Comparison of ENCODE assay signal across 9 mouse cellular contexts in the genomic region with DNA sequence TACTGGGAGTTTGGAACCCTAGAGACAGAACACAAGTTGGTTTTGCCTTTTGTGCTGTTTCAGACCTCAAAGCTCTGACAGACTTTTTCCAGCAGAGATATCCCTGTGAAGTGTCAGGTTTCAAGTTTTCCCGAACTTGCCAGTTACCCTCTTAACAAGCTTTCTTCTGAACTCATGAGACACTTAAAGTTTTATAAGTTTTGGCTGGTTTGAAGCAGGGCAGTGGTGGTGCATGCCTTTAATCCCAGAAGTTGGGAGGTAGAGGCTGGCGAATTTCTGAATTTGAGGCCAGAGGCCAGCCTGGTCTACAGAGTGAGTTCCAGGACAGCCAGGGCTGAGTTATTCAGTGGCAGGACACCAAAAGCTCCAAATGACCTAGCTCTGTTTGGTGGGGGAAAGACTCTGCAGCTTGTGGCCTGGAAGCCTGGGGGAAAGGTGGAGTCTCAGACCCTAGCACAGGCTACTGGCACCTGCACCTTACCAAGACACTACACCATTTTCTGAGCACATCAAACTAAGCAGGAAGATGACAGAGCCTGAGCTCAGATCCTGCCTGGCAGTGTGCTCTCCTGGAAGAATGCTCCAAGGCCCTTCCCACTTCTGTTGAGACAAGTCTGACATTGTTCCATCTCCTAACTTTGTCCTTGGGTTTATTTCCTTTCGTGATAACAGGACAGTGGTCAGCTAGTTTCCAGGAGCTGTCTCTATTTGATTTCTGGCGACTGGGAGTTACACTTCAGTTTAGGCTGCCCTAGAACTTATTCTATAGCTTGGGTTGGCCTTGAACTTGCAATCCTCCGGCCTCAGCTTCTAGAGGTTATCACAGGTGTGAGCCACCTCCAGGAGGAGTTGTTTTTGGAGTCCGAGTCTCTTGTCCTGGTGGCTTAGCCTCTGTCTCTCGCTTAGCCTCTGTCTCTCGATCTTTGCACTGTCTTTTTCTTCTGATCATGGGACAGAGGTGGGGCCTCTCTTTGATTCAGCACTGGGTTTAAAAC. TPM values are rescaled to one million over a fixed set of nuclear protein-coding genes. Genes with fewer than 3 reads are reported as not detected.
DNase-seq lines count a peak whose midpoint lies in the region; ATAC-seq and TF ChIP-seq lines count a peak whose summit lies in the region.
"Had no signal": no experiment of that assay in that cellular context is flagged by ENCODE, and none has a peak within 500 bp of the region (broad histone marks: within the 10 kb centered on the region; RNA-seq: fewer than 3 reads in every experiment).

No protein-coding gene starts in this region.

- H3K4me2 ChIP-seq in kidney, embryonic 14.5 days (replicated peaks; ENCODE audit: low read depth, low read length), result peak overlapping the region; percentile 64
- H3K4me2 ChIP-seq in embryonic facial prominence, embryonic 13.5 days, result peak overlapping the region; percentile 59
- H3K4me2 ChIP-seq in hindbrain, embryonic 12.5 days (replicated peaks), result peak overlapping the region; percentile 53
- peak overlapping the region; percentile 50; the same call in 1 of the 2 replicates for H3K4me2 ChIP-seq in midbrain, embryonic 14.5 days (ENCODE audit: low read length)

- no peaks in the 10 kb centered on the region for H3K4me1 ChIP-seq in kidney, embryonic 14.5 days (ENCODE audit: control insufficient read depth, insufficient read depth, low read length)
- peaks cover 13% of the 10 kb centered on the region for H3K4me1 ChIP-seq in embryonic facial prominence, embryonic 13.5 days
- H3K4me1 ChIP-seq in hindbrain, embryonic 12.5 days, result peaks cover 11% of the 10 kb centered on the region; the same call in 1 of the 2 replicates
- 0 out of 2 replicates have a peak, but pooled peaks cover 6% of the 10 kb centered on the region for H3K4me1 ChIP-seq in midbrain, embryonic 14.5 days (ENCODE audit: control insufficient read depth, insufficient read depth, low read length)
- H3K4me1 ChIP-seq in cerebellum, adult 2 months (ENCODE audit: control insufficient read depth, insufficient read depth, low read length), result peaks cover 4% of the 10 kb centered on the region

- 0 out of 2 replicates have a peak overlapping the region, but pooled peaks have one; percentile 12 for H3K9ac ChIP-seq in kidney, embryonic 14.5 days (ENCODE audit: low read depth, low read length)
- peak overlapping the region; percentile 55; the same call in 1 of the 2 replicates for H3K9ac ChIP-seq in embryonic facial prominence, embryonic 13.5 days
- H3K9ac ChIP-seq in hindbrain, embryonic 12.5 days, result peak overlapping the region; percentile 18; the same call in 1 of the 2 replicates
- H3K9ac ChIP-seq in midbrain, embryonic 14.5 days (replicated peaks; ENCODE audit: low read length), result no peak overlapping the region

- no peak for TF ChIP-seq POLR2A in cerebellum, adult 2 months (IDR thresholded peaks at IDR 0.05; ENCODE audit: borderline replicate concordance, insufficient read depth, low read length)

- H3K27me3 ChIP-seq in kidney, embryonic 14.5 days (ENCODE audit: control insufficient read depth, insufficient read depth, low read length), result no peaks in the 10 kb centered on the region
- H3K27me3 ChIP-seq in embryonic facial prominence, embryonic 13.5 days, result no peaks in the 10 kb centered on the region
- no peaks in the 10 kb centered on the region for H3K27me3 ChIP-seq in hindbrain, embryonic 12.5 days
- no peaks in the 10 kb centered on the region for H3K27me3 ChIP-seq in midbrain, embryonic 14.5 days (ENCODE audit: control insufficient read depth, insufficient read depth, low read length)
- H3K27me3 ChIP-seq in cerebellum, adult 2 months (ENCODE audit: control insufficient read depth, insufficient read depth, low read length), result no peaks in the 10 kb centered on the region; the same call in 1 of the 2 replicates

- H3K36me3 ChIP-seq in kidney, embryonic 14.5 days (ENCODE audit: control insufficient read depth, insufficient read depth, low read length), result no peaks in the 10 kb centered on the region
- no peaks in the 10 kb centered on the region for H3K36me3 ChIP-seq in embryonic facial prominence, embryonic 13.5 days
- no peaks in the 10 kb centered on the region for H3K36me3 ChIP-seq in hindbrain, embryonic 12.5 days
- H3K36me3 ChIP-seq in midbrain, embryonic 14.5 days (ENCODE audit: control insufficient read depth, insufficient read depth, low read length), result no peaks in the 10 kb centered on the region

- H3K4me3 ChIP-seq in kidney, embryonic 14.5 days (ENCODE audit: low read length), result peak overlapping the region; percentile 34
- H3K4me3 ChIP-seq in embryonic facial prominence, embryonic 13.5 days, result peak overlapping the region; percentile 34
- 0 out of 2 replicates have a peak overlapping the region, but pooled peaks have one; percentile 18 for H3K4me3 ChIP-seq in hindbrain, embryonic 12.5 days
- no peak overlapping the region for H3K4me3 ChIP-seq in midbrain, embryonic 14.5 days (replicated peaks; ENCODE audit: low read depth, low read length)
- no peak overlapping the region for H3K4me3 ChIP-seq in cerebellum, adult 2 months (replicated peaks; ENCODE audit: insufficient read depth, low read depth, low read length)

- 70% methylated on average over 8 of the region's 8 CpGs for WGBS in kidney, embryonic 14.5 days
- 69% methylated on average over 8 of the region's 8 CpGs for whole genome bisulfite sequencing in embryonic facial prominence, embryonic 13.5 days
- WGBS in hindbrain, embryonic 12.5 days, result 82% methylated on average over 8 of the region's 8 CpGs
- 82% methylated on average over 8 of the region's 8 CpGs for WGBS in midbrain, embryonic 14.5 days
- WGBS in cerebellum, adult 2 months, result 82% methylated on average over 8 of the region's 8 CpGs

- peak overlapping the region; percentile 37; the same call in 1 of the 2 replicates for H3K27ac ChIP-seq in kidney, embryonic 14.5 days (ENCODE audit: low read depth, low read length)
- H3K27ac ChIP-seq in embryonic facial prominence, embryonic 13.5 days, result peak overlapping the region; percentile 44
- H3K27ac ChIP-seq in hindbrain, embryonic 12.5 days, result peak overlapping the region; percentile 30; the same call in 1 of the 2 replicates
- H3K27ac ChIP-seq in midbrain, embryonic 14.5 days (replicated peaks; ENCODE audit: low read depth, low read length), result no peak overlapping the region
- H3K27ac ChIP-seq in cerebellum, adult 2 months (ENCODE audit: insufficient read depth, low read length), result no peak overlapping the region

- ATAC-seq in kidney, embryonic 14.5 days (ENCODE audit: low FRiP score, low TSS enrichment), result no peak
- ATAC-seq in embryonic facial prominence, embryonic 13.5 days (ENCODE audit: insufficient number of reproducible peaks, insufficient read depth, low FRiP score, low TSS enrichment, low read depth), result no peak
- no peak for ATAC-seq in hindbrain, embryonic 12.5 days (ENCODE audit: low FRiP score)
- ATAC-seq in midbrain, embryonic 14.5 days (ENCODE audit: low FRiP score, low TSS enrichment), result no peak

- no peaks in the 10 kb centered on the region for H3K9me3 ChIP-seq in kidney, embryonic 14.5 days (ENCODE audit: control insufficient read depth, low read length)
- H3K9me3 ChIP-seq in embryonic facial prominence, embryonic 13.5 days, result no peaks in the 10 kb centered on the region
- no peaks in the 10 kb centered on the region for H3K9me3 ChIP-seq in hindbrain, embryonic 12.5 days (replicated peaks)
- H3K9me3 ChIP-seq in midbrain, embryonic 14.5 days (ENCODE audit: control insufficient read depth, low read length), result no peaks in the 10 kb centered on the region

- no peak for TF ChIP-seq CTCF in cerebellum, adult 2 months (IDR thresholded peaks at IDR 0.05; ENCODE audit: borderline replicate concordance, insufficient read depth, low read depth, low read length)

- DNase-seq in kidney, postnatal 14 days, result no peak
- no peak for DNase-seq in midbrain, embryonic 14.5 days
- DNase-seq in frontal cortex, postnatal 14 days (ENCODE audit: low spot score in 2 of 2), result no peak
- no peak for DNase-seq in cerebellum, adult 2 months
- DNase-seq in ovary, postnatal 14 days (ENCODE audit: low spot score), result no peak
- DNase-seq: layer of hippocampus, postnatal 36 days had no signal

RNA-seq across cellular contexts. Expression of a gene that starts 0.7 kb away (rescaled TPM):
- 14.9 and 15.6 TPM in 2 replicates for polyA plus RNA-seq in kidney, embryonic 14.5 days (2014; fragmentation: Nextera tagmentation; extraction: Ambion mirVana)
- 12.7 and 18.9 TPM in 2 replicates for polyA plus RNA-seq in embryonic facial prominence, embryonic 13.5 days (2015; fragmentation: Nextera tagmentation; extraction: Ambion mirVana)
- 18.4 and 19.9 TPM in 2 replicates for polyA plus RNA-seq in hindbrain, embryonic 12.5 days (2016; fragmentation: Nextera tagmentation; extraction: Ambion mirVana)
- 3.2 and 4.5 TPM in 2 replicates for polyA plus RNA-seq in midbrain, embryonic 14.5 days (2014; fragmentation: Nextera tagmentation; extraction: Ambion mirVana)
- polyA plus RNA-seq in cerebellum, adult 2 months (2012; rRNA removed), result 1.6 TPM in 2 replicates

RNA-seq across cellular contexts. Expression of a gene that starts 29.4 kb away (rescaled TPM):
- polyA plus RNA-seq in kidney, embryonic 14.5 days (2014; fragmentation: Nextera tagmentation; extraction: Ambion mirVana), result 24.2 and 27.6 TPM in 2 replicates
- 13.2 and 13.5 TPM in 2 replicates for polyA plus RNA-seq in embryonic facial prominence, embryonic 13.5 days (2015; fragmentation: Nextera tagmentation; extraction: Ambion mirVana)
- 13.1 and 14.4 TPM in 2 replicates for polyA plus RNA-seq in hindbrain, embryonic 12.5 days (2016; fragmentation: Nextera tagmentation; extraction: Ambion mirVana)
- 7.7 and 9.1 TPM in 2 replicates for polyA plus RNA-seq in midbrain, embryonic 14.5 days (2014; fragmentation: Nextera tagmentation; extraction: Ambion mirVana)
- polyA plus RNA-seq in cerebellum, adult 2 months (2012; rRNA removed), result 38.4 and 45.4 TPM in 2 replicates

RNA-seq across cellular contexts. Expression of a gene that starts 37.4 kb away (rescaled TPM):
- 186 and 207 TPM in 2 replicates for polyA plus RNA-seq in kidney, embryonic 14.5 days (2014; fragmentation: Nextera tagmentation; extraction: Ambion mirVana)
- 150 and 189 TPM in 2 replicates for polyA plus RNA-seq in embryonic facial prominence, embryonic 13.5 days (2015; fragmentation: Nextera tagmentation; extraction: Ambion mirVana)
- 128 and 133 TPM in 2 replicates for polyA plus RNA-seq in hindbrain, embryonic 12.5 days (2016; fragmentation: Nextera tagmentation; extraction: Ambion mirVana)
- polyA plus RNA-seq in midbrain, embryonic 14.5 days (2014; fragmentation: Nextera tagmentation; extraction: Ambion mirVana), result 95.2 and 106 TPM in 2 replicates
- polyA plus RNA-seq in cerebellum, adult 2 months (2012; rRNA removed), result 72.7 and 73.5 TPM in 2 replicates

RNA-seq across cellular contexts. Expression of a gene that starts 57.5 kb away (rescaled TPM):
- polyA plus RNA-seq in kidney, embryonic 14.5 days (2014; fragmentation: Nextera tagmentation; extraction: Ambion mirVana), result 32.1 and 33.8 TPM in 2 replicates
- 0.41 TPM in 1 of 2 replicates, not detected in the other for polyA plus RNA-seq in embryonic facial prominence, embryonic 13.5 days (2015; fragmentation: Nextera tagmentation; extraction: Ambion mirVana)
- polyA plus RNA-seq in hindbrain, embryonic 12.5 days (2016; fragmentation: Nextera tagmentation; extraction: Ambion mirVana), result 0.17 TPM in 1 of 2 replicates, not detected in the other
- not detected in 2 replicates for polyA plus RNA-seq in midbrain, embryonic 14.5 days (2014; fragmentation: Nextera tagmentation; extraction: Ambion mirVana)
- 1.7 and 1.9 TPM in 2 replicates for polyA plus RNA-seq in cerebellum, adult 2 months (2012; rRNA removed)

Comparison
In these comparisons a context has a peak if more than half of its experiments do, and no peak if none do; other contexts are left out.
1. H3K27ac ChIP-seq: peak in kidney, embryonic 14.5 days (single experiment), embryonic facial prominence, embryonic 13.5 days (single experiment) and hindbrain, embryonic 12.5 days (single experiment); none in midbrain, embryonic 14.5 days (single experiment) and cerebellum, adult 2 months (single experiment).
2. H3K4me3 ChIP-seq: peak in kidney, embryonic 14.5 days (single experiment), embryonic facial prominence, embryonic 13.5 days (single experiment) and hindbrain, embryonic 12.5 days (single experiment); none in midbrain, embryonic 14.5 days (single experiment) and cerebellum, adult 2 months (single experiment).
3. Peak in every context shown above with its lines, with median percentiles within 50 percentile points of each other: H3K4me2 ChIP-seq.